ENCODE assay signal across 8 mouse cellular contexts in the genomic region with DNA sequence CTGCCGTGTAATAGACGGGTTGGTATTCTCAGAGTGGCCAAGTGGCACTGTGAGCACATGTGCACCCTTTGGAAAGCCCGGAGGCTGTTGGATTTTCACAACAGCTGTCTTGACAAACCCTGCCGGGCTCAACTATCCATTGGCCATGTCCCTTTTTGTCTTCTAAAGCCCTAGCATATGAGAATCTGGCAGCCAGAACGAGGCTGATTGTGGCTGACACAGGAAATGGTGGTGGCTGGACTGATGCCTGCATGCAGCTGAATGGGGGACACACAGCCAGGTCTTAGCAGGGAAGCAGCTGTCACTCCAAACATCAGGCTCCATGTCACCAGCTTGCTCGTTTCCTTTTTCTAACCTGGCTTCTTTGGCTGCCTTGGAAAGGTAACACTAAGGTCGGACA. TPM values are rescaled to one million over a fixed set of nuclear protein-coding genes. Genes with fewer than 3 reads are reported as not detected.
DNase-seq lines count a peak whose midpoint lies in the region; ATAC-seq and TF ChIP-seq lines count a peak whose summit lies in the region.

No protein-coding gene starts in this region.

- no peak overlapping the region; the same call in 1 of the 2 replicates for H3K9ac ChIP-seq in heart, embryonic 12.5 days

- H3K36me3 ChIP-seq in heart, embryonic 12.5 days = peaks cover 3% of the 10 kb centered on the region; the same call in 1 of the 2 replicates

- H3K4me3 ChIP-seq in layer of hippocampus, adult 2 months = no peak overlapping the region; the same call in 1 of the 2 replicates
- no peak overlapping the region for H3K4me3 ChIP-seq in heart, embryonic 12.5 days

- DNase-seq in layer of hippocampus, adult 2 months (ENCODE audit: low spot score in 2 of 2) = peak in 1 of 2 experiments; percentile 21
- DNase-seq in layer of hippocampus, adult 9-10 months (ENCODE audit: low spot score) = no peak
- peak; percentile 41 to 53 for DNase-seq in cerebellum, adult 18-20 months
- peak; percentile 23 to 33 for DNase-seq in lung, adult 18-20 months
- DNase-seq in testis, postnatal 10 days (ENCODE audit: low spot score) = no peak
- no peak for DNase-seq in ovary, adult 18-20 months (ENCODE audit: low spot score)
- DNase-seq in yolk sac, embryonic 10.5 days (ENCODE audit: low spot score) = no peak

- H3K9me3 ChIP-seq in heart, embryonic 12.5 days (replicated peaks) = no peaks in the 10 kb centered on the region

- peaks cover 32% of the 10 kb centered on the region for H3K4me1 ChIP-seq in heart, embryonic 12.5 days (replicated peaks)

- peak overlapping the region; percentile 100 for H3K27ac ChIP-seq in layer of hippocampus, adult 2 months
- H3K27ac ChIP-seq in heart, embryonic 12.5 days (ENCODE audit: poor library complexity, severe bottlenecking) = peak overlapping the region; percentile 100

- no peak for ATAC-seq in heart, embryonic 12.5 days (ENCODE audit: insufficient number of reproducible peaks, low FRiP score)

- H3K4me2 ChIP-seq in heart, embryonic 12.5 days = peak overlapping the region; percentile 91; the same call in 1 of the 2 replicates

- no peak for TF ChIP-seq CTCF in layer of hippocampus, adult 2 months (conservative IDR thresholded peaks at IDR 0.05)

- WGBS in heart, embryonic 12.5 days = 38% methylated on average over 7 of the region's 7 CpGs

- no peaks in the 10 kb centered on the region for H3K27me3 ChIP-seq in heart, embryonic 12.5 days (replicated peaks)

RNA-seq across cellular contexts. Expression of a gene that starts 0.7 kb away (rescaled TPM):
- total RNA-seq in layer of hippocampus, adult 2 months (2021) = 100 to 1,000 TPM; 522 to 554 TPM
- 507 and 511 TPM in 2 replicates for polyA plus RNA-seq in heart, embryonic 12.5 days (2016; fragmentation: Nextera tagmentation; extraction: Ambion mirVana)

RNA-seq across cellular contexts. Expression of a gene that starts 36.7 kb away (rescaled TPM):
- total RNA-seq in layer of hippocampus, adult 2 months (2021) = 10 to 100 TPM; 21.6 to 22.2 TPM
- 49.9 and 51.3 TPM in 2 replicates for polyA plus RNA-seq in heart, embryonic 12.5 days (2016; fragmentation: Nextera tagmentation; extraction: Ambion mirVana)

Comparison
In these comparisons a context has a peak if more than half of its experiments do, and no peak if none do; other contexts are left out.
1. DNase-seq: peak in cerebellum, adult 18-20 months (2 of 2) and lung, adult 18-20 months (2 of 2); none in layer of hippocampus, adult 9-10 months (single experiment), testis, postnatal 10 days (single experiment), ovary, adult 18-20 months (single experiment) and yolk sac, embryonic 10.5 days (single experiment).